Mouse (Mus musculus): ENCODE measurements around the gene Abcc5. TPM values are rescaled to one million over a fixed set of nuclear protein-coding genes. Genes with fewer than 3 reads are reported as not detected.

The Abcc5 gene
- polyA plus RNA-seq, 1 experiment from 2014 or later: 68.6 TPM

DNA sequence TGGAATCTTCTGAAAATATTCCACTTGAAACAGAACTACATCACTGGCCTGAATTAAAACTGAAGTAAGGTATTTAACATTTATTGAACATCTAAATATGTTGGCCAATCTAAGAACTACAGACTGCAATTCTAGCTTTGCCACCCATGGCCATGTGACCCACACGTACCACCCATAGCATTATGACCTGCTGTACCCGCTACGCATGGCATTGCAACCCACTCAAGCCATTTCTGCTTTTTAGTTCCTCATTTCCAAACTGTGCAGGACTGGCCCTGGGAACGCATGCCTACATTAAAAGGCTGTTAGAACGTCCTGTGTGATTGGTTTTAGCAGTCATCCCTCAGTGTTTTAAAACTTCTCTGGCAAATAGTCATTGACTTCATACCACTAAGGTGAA lies 68.4 kb downstream of the Abcc5 start:
- no peaks in the 10 kb centered on the region for H3K4me1 ChIP-seq (ENCODE audit: control insufficient read depth in 2 of 2, insufficient read depth in 2 of 2, low read length in 2 of 2)
- H3K9me3 ChIP-seq (ENCODE audit: control insufficient read depth, low read length): no peaks in the 10 kb centered on the region
- H3K4me2 ChIP-seq (ENCODE audit: low read length): no peak overlapping the region
- H3K9ac ChIP-seq (ENCODE audit: low read length): no peak overlapping the region
- H3K36me3 ChIP-seq (ENCODE audit: control insufficient read depth, insufficient read depth, low read length): peaks cover 89% of the 10 kb centered on the region
- 95% methylated on average over 5 of the region's 5 CpGs for WGBS
- no peak overlapping the region for H3K4me3 ChIP-seq (ENCODE audit: control insufficient read depth in 1 of 2, insufficient read depth in 1 of 2, low read depth in 1 of 2, low read length in 2 of 2)
- H3K27me3 ChIP-seq (ENCODE audit: control insufficient read depth, insufficient read depth, low read length): no peaks in the 10 kb centered on the region
- H3K27ac ChIP-seq (replicated peaks in 1 of 2; ENCODE audit: control insufficient read depth in 1 of 2, insufficient read depth in 1 of 2, low read depth in 2 of 2, low read length in 2 of 2): no peak overlapping the region
- no peak for ATAC-seq (ENCODE audit: insufficient number of reproducible peaks, insufficient read depth, low FRiP score, low read depth)

DNA sequence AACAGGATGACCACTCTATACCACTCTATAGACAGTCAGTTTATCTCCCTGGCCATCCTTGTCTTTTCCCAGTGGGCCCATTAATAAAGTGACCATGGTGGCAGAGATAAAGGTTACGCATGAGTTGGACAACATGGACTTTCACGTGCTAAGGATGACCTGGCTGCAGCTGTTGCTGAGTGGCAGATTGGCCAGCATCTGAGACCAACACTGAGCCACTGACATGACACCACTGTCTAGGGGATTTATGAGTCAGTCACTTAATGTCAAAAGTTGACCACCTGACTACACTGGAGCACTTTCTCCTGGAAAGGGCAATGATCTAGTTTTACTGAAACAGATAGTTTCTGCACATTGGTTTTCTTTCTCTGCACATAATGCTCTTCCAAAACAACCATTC lies 71.4 kb downstream of the Abcc5 start:
- H3K9ac ChIP-seq (ENCODE audit: low read length): no peak overlapping the region
- no peaks in the 10 kb centered on the region for H3K27me3 ChIP-seq (ENCODE audit: control insufficient read depth, insufficient read depth, low read length)
- no peak overlapping the region for H3K4me3 ChIP-seq (ENCODE audit: control insufficient read depth in 1 of 2, insufficient read depth in 1 of 2, low read depth in 1 of 2, low read length in 2 of 2)
- no peak overlapping the region for H3K4me2 ChIP-seq (ENCODE audit: low read length)
- no peaks in the 10 kb centered on the region for H3K9me3 ChIP-seq (ENCODE audit: control insufficient read depth, low read length)
- H3K4me1 ChIP-seq (ENCODE audit: control insufficient read depth in 2 of 2, insufficient read depth in 2 of 2, low read length in 2 of 2): no peaks in the 10 kb centered on the region
- H3K36me3 ChIP-seq (ENCODE audit: control insufficient read depth, insufficient read depth, low read length): peaks cover 80% of the 10 kb centered on the region
- WGBS: 85% methylated on average over 2 of the region's 2 CpGs
- H3K27ac ChIP-seq (replicated peaks in 1 of 2; ENCODE audit: control insufficient read depth in 1 of 2, insufficient read depth in 1 of 2, low read depth in 2 of 2, low read length in 2 of 2): no peak overlapping the region
- no peak for ATAC-seq (ENCODE audit: insufficient number of reproducible peaks, insufficient read depth, low FRiP score, low read depth)

DNA sequence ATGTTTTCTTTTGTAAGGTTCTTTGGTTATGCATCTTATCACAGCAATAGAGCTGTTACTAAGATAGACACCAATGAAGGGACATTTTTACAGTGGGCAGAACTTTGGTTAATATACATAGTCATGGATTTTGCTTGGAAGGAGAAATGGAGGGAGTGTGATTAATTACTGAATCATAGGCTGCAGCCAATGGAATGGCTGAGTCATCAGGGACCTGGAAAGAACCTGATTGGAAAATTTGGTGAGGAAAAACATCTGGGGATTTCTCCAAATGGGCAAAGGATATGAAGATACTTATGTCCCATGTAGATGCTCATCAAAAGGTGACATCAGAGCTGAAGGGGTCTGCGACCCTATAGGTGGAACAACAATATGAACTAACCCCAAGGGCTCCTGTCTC lies 72.2 kb downstream of the Abcc5 start:
- H3K9ac ChIP-seq (ENCODE audit: low read length): no peak overlapping the region
- H3K36me3 ChIP-seq (ENCODE audit: control insufficient read depth, insufficient read depth, low read length): peaks cover 77% of the 10 kb centered on the region
- no peak overlapping the region for H3K4me3 ChIP-seq (ENCODE audit: control insufficient read depth in 1 of 2, insufficient read depth in 1 of 2, low read depth in 1 of 2, low read length in 2 of 2)

DNA sequence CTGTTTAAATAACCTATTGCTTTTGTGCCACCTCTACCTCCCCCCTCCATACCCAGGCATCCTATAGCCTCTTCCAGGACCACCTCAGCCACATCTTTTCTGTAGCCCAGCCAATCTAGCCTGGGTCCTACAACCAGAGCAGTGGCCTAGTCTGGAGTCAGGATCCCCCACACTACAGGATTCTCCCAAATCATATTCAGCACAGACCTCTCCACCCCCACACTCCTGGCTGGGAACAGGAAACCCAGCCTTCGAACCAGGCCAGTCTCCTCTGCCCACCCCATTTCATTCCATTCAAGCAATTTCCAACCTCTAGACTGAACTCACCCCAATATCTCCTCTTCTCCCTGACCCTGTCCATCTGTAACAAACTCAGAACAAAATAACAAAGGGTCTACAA lies 80.7 kb downstream of the Abcc5 start:
- H3K4me1 ChIP-seq (ENCODE audit: control insufficient read depth in 2 of 2, insufficient read depth in 2 of 2, low read length in 2 of 2): no peaks in the 10 kb centered on the region
- no peak overlapping the region for H3K9ac ChIP-seq (ENCODE audit: low read length)
- H3K27ac ChIP-seq (replicated peaks in 1 of 2; ENCODE audit: control insufficient read depth in 1 of 2, insufficient read depth in 1 of 2, low read depth in 2 of 2, low read length in 2 of 2): no peak overlapping the region
- 71% methylated on average over 1 of the region's 1 CpGs for WGBS
- peaks cover 51% of the 10 kb centered on the region for H3K36me3 ChIP-seq (ENCODE audit: control insufficient read depth, insufficient read depth, low read length)
- H3K4me3 ChIP-seq (ENCODE audit: control insufficient read depth in 1 of 2, insufficient read depth in 1 of 2, low read depth in 1 of 2, low read length in 2 of 2): no peak overlapping the region
- no peak for ATAC-seq (ENCODE audit: insufficient number of reproducible peaks, insufficient read depth, low FRiP score, low read depth)
- no peaks in the 10 kb centered on the region for H3K9me3 ChIP-seq (ENCODE audit: control insufficient read depth, low read length)
- H3K27me3 ChIP-seq (ENCODE audit: control insufficient read depth, insufficient read depth, low read length): no peaks in the 10 kb centered on the region
- no peak overlapping the region for H3K4me2 ChIP-seq (ENCODE audit: low read length)

More for the DNA sequence above, 72.2 kb downstream of the Abcc5 start:
- ATAC-seq (ENCODE audit: insufficient number of reproducible peaks, insufficient read depth, low FRiP score, low read depth): no peak
- H3K4me2 ChIP-seq (ENCODE audit: low read length): no peak overlapping the region
- H3K27ac ChIP-seq (replicated peaks in 1 of 2; ENCODE audit: control insufficient read depth in 1 of 2, insufficient read depth in 1 of 2, low read depth in 2 of 2, low read length in 2 of 2): no peak overlapping the region
- 90% methylated on average over 1 of the region's 1 CpGs for WGBS
- no peaks in the 10 kb centered on the region for H3K9me3 ChIP-seq (ENCODE audit: control insufficient read depth, low read length)
- no peaks in the 10 kb centered on the region for H3K4me1 ChIP-seq (ENCODE audit: control insufficient read depth in 2 of 2, insufficient read depth in 2 of 2, low read length in 2 of 2)
- H3K27me3 ChIP-seq (ENCODE audit: control insufficient read depth, insufficient read depth, low read length): no peaks in the 10 kb centered on the region

DNA sequence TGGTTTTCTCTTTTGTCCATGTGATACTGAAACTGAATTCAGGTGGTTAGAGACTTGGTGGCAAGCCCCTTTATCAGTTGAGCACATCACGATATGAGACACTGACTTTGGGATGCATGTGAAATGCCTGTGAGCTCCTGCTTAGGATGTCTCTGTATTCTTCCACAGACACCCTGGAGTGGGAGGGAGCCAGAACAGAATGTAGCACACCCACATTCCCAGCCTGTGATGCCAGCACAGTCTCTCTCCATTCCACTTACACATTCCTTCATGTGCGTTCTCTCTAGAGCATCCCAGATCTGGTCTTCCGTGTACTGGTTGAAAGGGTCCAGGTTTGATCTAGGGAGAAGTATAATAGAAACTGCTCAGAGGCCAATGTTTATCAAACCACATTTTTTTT lies 87.6 kb downstream of the Abcc5 start:
- Histone ChIP-seq H3K4me2 (ENCODE audit: low read length) (no peak overlapping the region), H3K27ac (replicated peaks in 1 of 2; ENCODE audit: control insufficient read depth in 1 of 2, insufficient read depth in 1 of 2, low read depth in 2 of 2, low read length in 2 of 2) (no peak overlapping the region), H3K27me3 (ENCODE audit: control insufficient read depth, insufficient read depth, low read length) (no peaks in the 10 kb centered on the region), H3K36me3 (ENCODE audit: control insufficient read depth, insufficient read depth, low read length) (peaks cover 75% of the 10 kb centered on the region), H3K9ac (ENCODE audit: low read length) (no peak overlapping the region), H3K4me1 (ENCODE audit: control insufficient read depth in 2 of 2, insufficient read depth in 2 of 2, low read length in 2 of 2) (no peaks in the 10 kb centered on the region), H3K9me3 (ENCODE audit: control insufficient read depth, low read length) (no peaks in the 10 kb centered on the region), H3K4me3 (ENCODE audit: control insufficient read depth in 1 of 2, insufficient read depth in 1 of 2, low read depth in 1 of 2, low read length in 2 of 2) (no peak overlapping the region)
- ATAC-seq (ENCODE audit: insufficient number of reproducible peaks, insufficient read depth, low FRiP score, low read depth): no peak
- 64% methylated on average over 3 of the region's 3 CpGs for WGBS

DNA sequence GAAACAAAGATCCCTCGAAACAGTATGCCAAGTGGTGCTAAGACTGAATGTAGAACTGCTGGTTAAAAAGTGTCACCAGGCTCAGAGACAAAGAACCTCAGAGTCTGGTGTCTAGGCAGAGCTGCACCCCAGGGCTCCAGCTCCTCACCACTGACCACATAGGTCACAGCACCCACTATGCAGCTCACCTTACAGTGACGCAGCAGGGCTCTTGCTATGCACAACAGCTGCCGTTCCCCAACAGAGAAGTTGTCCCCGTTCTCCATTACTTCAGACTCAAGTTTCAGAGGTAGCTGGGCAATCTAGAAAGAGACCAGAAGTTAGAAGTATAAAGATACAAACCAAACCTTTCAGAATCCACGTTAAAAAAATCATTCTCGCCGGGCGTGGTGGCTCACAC lies 91.3 kb downstream of the Abcc5 start:
- WGBS: 92% methylated on average over 8 of the region's 8 CpGs

DNA sequence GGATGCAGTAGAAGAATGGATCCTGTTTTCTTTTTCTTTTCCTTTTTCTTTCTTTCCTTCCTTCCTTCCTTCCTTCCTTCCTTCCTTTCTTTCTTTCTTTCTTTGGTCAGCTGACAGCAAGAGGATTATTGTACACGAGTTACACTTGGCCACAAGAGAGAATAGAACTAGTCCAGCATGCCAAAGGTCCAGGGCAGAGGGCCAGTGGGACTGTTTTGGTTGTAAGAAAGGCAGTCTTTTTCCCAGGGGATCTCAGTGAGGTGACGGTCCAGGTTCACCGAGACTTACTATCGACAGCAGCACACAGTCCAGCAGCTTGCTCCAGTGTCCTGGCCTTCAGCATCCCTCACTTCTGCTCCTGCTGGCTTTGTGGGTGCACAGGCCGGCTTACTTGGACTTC lies 97.9 kb downstream of the Abcc5 start:
- Histone ChIP-seq H3K4me3 (ENCODE audit: control insufficient read depth in 1 of 2, insufficient read depth in 1 of 2, low read depth in 1 of 2, low read length in 2 of 2) (no peak overlapping the region), H3K4me2 (ENCODE audit: low read length) (no peak overlapping the region), H3K4me1 (ENCODE audit: control insufficient read depth in 2 of 2, insufficient read depth in 2 of 2, low read length in 2 of 2) (no peaks in the 10 kb centered on the region), H3K27ac (replicated peaks in 1 of 2; ENCODE audit: control insufficient read depth in 1 of 2, insufficient read depth in 1 of 2, low read depth in 2 of 2, low read length in 2 of 2) (no peak overlapping the region), H3K27me3 (ENCODE audit: control insufficient read depth, insufficient read depth, low read length) (no peaks in the 10 kb centered on the region), H3K9ac (ENCODE audit: low read length) (no peak overlapping the region), H3K9me3 (ENCODE audit: control insufficient read depth, low read length) (no peaks in the 10 kb centered on the region), H3K36me3 (ENCODE audit: control insufficient read depth, insufficient read depth, low read length) (peaks cover 41% of the 10 kb centered on the region)
- ATAC-seq (ENCODE audit: insufficient number of reproducible peaks, insufficient read depth, low FRiP score, low read depth): no peak
- WGBS: 84% methylated on average over 5 of the region's 5 CpGs

More for the DNA sequence above, 91.3 kb downstream of the Abcc5 start:
- H3K9me3 ChIP-seq (ENCODE audit: control insufficient read depth, low read length): no peaks in the 10 kb centered on the region
- no peak overlapping the region for H3K9ac ChIP-seq (ENCODE audit: low read length)
- no peak overlapping the region for H3K27ac ChIP-seq (replicated peaks in 1 of 2; ENCODE audit: control insufficient read depth in 1 of 2, insufficient read depth in 1 of 2, low read depth in 2 of 2, low read length in 2 of 2)
- no peak overlapping the region for H3K4me3 ChIP-seq (ENCODE audit: control insufficient read depth in 1 of 2, insufficient read depth in 1 of 2, low read depth in 1 of 2, low read length in 2 of 2)
- no peaks in the 10 kb centered on the region for H3K27me3 ChIP-seq (ENCODE audit: control insufficient read depth, insufficient read depth, low read length)
- H3K36me3 ChIP-seq (ENCODE audit: control insufficient read depth, insufficient read depth, low read length): peaks cover 89% of the 10 kb centered on the region
- no peak overlapping the region for H3K4me2 ChIP-seq (ENCODE audit: low read length)
- H3K4me1 ChIP-seq (ENCODE audit: control insufficient read depth in 2 of 2, insufficient read depth in 2 of 2, low read length in 2 of 2): no peaks in the 10 kb centered on the region
- no peak for ATAC-seq (ENCODE audit: insufficient number of reproducible peaks, insufficient read depth, low FRiP score, low read depth)

DNA sequence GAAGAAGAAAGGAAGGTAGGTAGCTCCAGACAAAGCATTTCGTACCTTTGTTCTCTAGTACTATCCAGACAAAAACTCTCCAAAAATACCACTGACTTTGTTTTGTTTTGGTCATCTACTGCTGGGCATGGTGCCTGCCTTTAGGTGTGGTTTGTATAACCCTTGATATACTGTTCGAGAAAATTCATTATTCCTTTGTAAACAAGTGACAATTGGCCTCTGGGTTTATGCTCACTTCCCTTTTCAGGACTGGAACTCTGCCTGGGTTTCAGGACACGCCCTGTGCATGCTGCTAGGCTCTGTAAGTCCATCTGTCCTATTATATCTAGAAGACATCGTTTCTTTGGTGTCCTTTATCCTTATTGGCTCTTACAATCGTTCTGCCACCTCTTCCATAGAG lies 100.9 kb downstream of the Abcc5 start, which contains the start of gene Cyp2ab1:
Gene Cyp2ab1, minus strand, starts transcription at position 119 of the 400 bp plus-strand sequence.
- H3K9ac ChIP-seq (ENCODE audit: low read length): no peak within 1 kb of the TSS
- H3K4me3 ChIP-seq (ENCODE audit: control insufficient read depth in 1 of 2, insufficient read depth in 1 of 2, low read depth in 1 of 2, low read length in 2 of 2): no peak within 1 kb of the TSS
- no peaks in the 10 kb centered on the region for H3K27me3 ChIP-seq (ENCODE audit: control insufficient read depth, insufficient read depth, low read length)
- H3K36me3 ChIP-seq (ENCODE audit: control insufficient read depth, insufficient read depth, low read length): peaks cover 13% of the 10 kb centered on the region
- WGBS: 65% methylated on average over 5 of the region's 5 CpGs
- no peaks in the 10 kb centered on the region for H3K9me3 ChIP-seq (ENCODE audit: control insufficient read depth, low read length)
- peak within 1 kb of the TSS in 1 of 2 experiments; percentile 8; a peak in 1 of 4 replicates for H3K27ac ChIP-seq (replicated peaks in 1 of 2; ENCODE audit: control insufficient read depth in 1 of 2, insufficient read depth in 1 of 2, low read depth in 2 of 2, low read length in 2 of 2)
- no peaks in the 10 kb centered on the region for H3K4me1 ChIP-seq (ENCODE audit: control insufficient read depth in 2 of 2, insufficient read depth in 2 of 2, low read length in 2 of 2)
- ATAC-seq (ENCODE audit: insufficient number of reproducible peaks, insufficient read depth, low FRiP score, low read depth): no peak
- H3K4me2 ChIP-seq (ENCODE audit: low read length): no peak within 1 kb of the TSS
